Mouse (Mus musculus): ENCODE data around the gene Dnph1. TPM values are rescaled to one million over a fixed set of nuclear protein-coding genes. Genes with fewer than 3 reads are reported as not detected.

Gene Dnph1
- polyA plus RNA-seq (2015; fragmentation: Nextera tagmentation; extraction: Ambion mirVana): 24.7 and 32.5 TPM in 2 replicates

- peaks cover 24% of the 10 kb centered on the region for H3K36me3 ChIP-seq
- no peak within 1 kb of the TSS for H3K27ac ChIP-seq (replicated peaks)
- peak within 1 kb of the TSS; percentile 86 for H3K4me2 ChIP-seq
- ATAC-seq (ENCODE audit: extremely low read depth, insufficient number of reproducible peaks, low FRiP score, low TSS enrichment): peak; percentile 67; the same call in 1 of the 2 replicates
- H3K9me3 ChIP-seq: no peaks in the 10 kb centered on the region
- H3K9ac ChIP-seq: peak within 1 kb of the TSS; percentile 85
- H3K4me1 ChIP-seq: peaks cover 8% of the 10 kb centered on the region
- under 1% methylated on average over 44 of the region's 44 CpGs for WGBS
- peak within 1 kb of the TSS; percentile 57 for H3K4me3 ChIP-seq
- peaks cover 45% of the 10 kb centered on the region for H3K27me3 ChIP-seq (replicated peaks)
Measured at GRCm38 (mm10) chr17:46496623-46497434, at the start of gene Dnph1. TSS of gene Dnph1 (plus strand) at chr17:46496711.

GRCm38 (mm10) chr17:46452683-46453082 lies 43.8 kb upstream of the Dnph1 start:
- Histone ChIP-seq H3K4me2 (no peak overlapping the region), H3K27me3 (replicated peaks) (peaks cover 91% of the 10 kb centered on the region), H3K36me3 (no peaks in the 10 kb centered on the region)

GRCm38 (mm10) chr17:46453302-46453948 lies 43.1 kb upstream of the Dnph1 start:
- no peak overlapping the region for H3K27ac ChIP-seq (replicated peaks)
- peak overlapping the region; percentile 86 for H3K4me2 ChIP-seq
- peaks cover 35% of the 10 kb centered on the region for H3K4me1 ChIP-seq

More at GRCm38 (mm10) chr17:46452683-46453082, 43.8 kb upstream of the Dnph1 start:
- Histone ChIP-seq H3K4me3 (no peak overlapping the region), H3K9me3 (no peaks in the 10 kb centered on the region), H3K4me1 (peaks cover 28% of the 10 kb centered on the region), H3K27ac (replicated peaks) (no peak overlapping the region), H3K9ac (no peak overlapping the region)
- 34% methylated on average over 5 of the region's 5 CpGs for WGBS
- ATAC-seq (ENCODE audit: extremely low read depth, insufficient number of reproducible peaks, low FRiP score, low TSS enrichment): no peak

DNA sequence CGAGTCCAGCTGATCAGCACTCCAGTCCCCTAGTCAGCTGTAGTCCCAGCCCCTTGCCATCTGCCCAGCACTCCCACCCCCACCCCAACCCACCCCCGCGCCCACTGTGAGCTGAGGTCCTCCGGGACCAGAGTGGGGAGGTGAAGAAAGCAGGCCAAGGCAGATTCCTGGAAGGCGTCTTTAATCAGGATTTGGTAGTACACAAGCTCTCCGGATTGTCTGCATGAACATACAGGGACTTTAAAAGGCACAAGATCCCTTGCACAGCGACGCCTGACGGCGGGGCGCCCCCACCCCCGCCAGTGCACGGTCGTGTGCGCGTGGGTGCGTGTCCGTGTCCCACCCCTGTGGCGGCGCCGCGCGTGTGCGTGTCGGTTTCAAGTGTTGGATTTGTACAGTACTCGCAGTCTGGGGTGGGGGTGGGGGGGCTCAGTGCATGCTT lies 42.5 kb upstream of the Dnph1 start:
- Histone ChIP-seq H3K4me1 (peaks cover 41% of the 10 kb centered on the region), H3K27me3 (replicated peaks) (peaks cover 91% of the 10 kb centered on the region), H3K4me3 (peak overlapping the region; percentile 55), H3K4me2 (peak overlapping the region; percentile 86), H3K27ac (replicated peaks) (no peak overlapping the region), H3K9ac (peak overlapping the region; percentile 76), H3K9me3 (no peaks in the 10 kb centered on the region), H3K36me3 (no peaks in the 10 kb centered on the region)
- ATAC-seq (ENCODE audit: extremely low read depth, insufficient number of reproducible peaks, low FRiP score, low TSS enrichment): no peak
- WGBS: 2% methylated on average over 26 of the region's 26 CpGs

More at GRCm38 (mm10) chr17:46453302-46453948, 43.1 kb upstream of the Dnph1 start:
- Histone ChIP-seq H3K4me3 (no peak overlapping the region), H3K9ac (0 out of 2 replicates have a peak overlapping the region, but pooled peaks have one; percentile 76), H3K36me3 (no peaks in the 10 kb centered on the region), H3K9me3 (no peaks in the 10 kb centered on the region), H3K27me3 (replicated peaks) (peaks cover 91% of the 10 kb centered on the region)
- no peak for ATAC-seq (ENCODE audit: extremely low read depth, insufficient number of reproducible peaks, low FRiP score, low TSS enrichment)
- WGBS: 14% methylated on average over 13 of the region's 13 CpGs

DNA sequence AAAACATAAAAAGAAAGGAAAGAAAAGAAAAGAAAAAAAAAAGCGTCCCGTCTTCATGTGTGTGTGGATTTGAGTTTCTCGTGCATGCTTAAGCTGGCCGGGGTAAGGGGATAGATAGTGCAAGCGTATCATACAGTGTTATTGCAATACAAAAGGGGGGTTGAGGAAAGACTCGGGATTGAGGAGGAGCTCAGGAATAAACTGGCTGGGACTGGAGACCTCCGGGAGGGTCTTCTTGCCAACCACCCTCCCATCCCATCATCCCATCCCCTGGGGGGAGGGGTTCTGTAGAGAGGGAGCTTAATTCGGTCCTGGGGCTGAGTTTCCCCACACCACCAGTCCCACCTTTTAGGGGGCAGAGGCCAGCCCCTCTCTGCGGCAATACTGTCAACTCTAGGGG lies 42.0 kb upstream of the Dnph1 start:
- Histone ChIP-seq H3K4me3 (peak overlapping the region; percentile 55), H3K27me3 (replicated peaks) (peaks cover 92% of the 10 kb centered on the region), H3K4me2 (peak overlapping the region; percentile 86), H3K36me3 (no peaks in the 10 kb centered on the region), H3K27ac (replicated peaks) (no peak overlapping the region), H3K9ac (peak overlapping the region; percentile 76), H3K9me3 (no peaks in the 10 kb centered on the region), H3K4me1 (peaks cover 43% of the 10 kb centered on the region)
- 2% methylated on average over 9 of the region's 9 CpGs for WGBS
- no peak for ATAC-seq (ENCODE audit: extremely low read depth, insufficient number of reproducible peaks, low FRiP score, low TSS enrichment)

GRCm38 (mm10) chr17:46455110-46455691 lies 41.3 kb upstream of the Dnph1 start:
- peaks cover 92% of the 10 kb centered on the region for H3K27me3 ChIP-seq (replicated peaks)
- H3K4me1 ChIP-seq: peaks cover 44% of the 10 kb centered on the region
- H3K27ac ChIP-seq (replicated peaks): no peak overlapping the region
- H3K4me3 ChIP-seq: peak overlapping the region; percentile 55
- no peaks in the 10 kb centered on the region for H3K9me3 ChIP-seq
- H3K36me3 ChIP-seq: no peaks in the 10 kb centered on the region
- H3K4me2 ChIP-seq: peak overlapping the region; percentile 86
- H3K9ac ChIP-seq: peak overlapping the region; percentile 76
- WGBS: 1% methylated on average over 33 of the region's 33 CpGs
- no peak for ATAC-seq (ENCODE audit: extremely low read depth, insufficient number of reproducible peaks, low FRiP score, low TSS enrichment)

- peaks cover 93% of the 10 kb centered on the region for H3K27me3 ChIP-seq (replicated peaks)
- H3K9me3 ChIP-seq: no peaks in the 10 kb centered on the region
- H3K4me3 ChIP-seq: no peak overlapping the region
- H3K36me3 ChIP-seq: no peaks in the 10 kb centered on the region
- no peak overlapping the region for H3K9ac ChIP-seq
- H3K27ac ChIP-seq (replicated peaks): peak overlapping the region; percentile 74
- no peak for ATAC-seq (ENCODE audit: extremely low read depth, insufficient number of reproducible peaks, low FRiP score, low TSS enrichment)
- H3K4me1 ChIP-seq: peaks cover 63% of the 10 kb centered on the region
- H3K4me2 ChIP-seq: peak overlapping the region; percentile 37; the same call in 1 of the 2 replicates
- WGBS: 12% methylated on average over 10 of the region's 10 CpGs
Measured at GRCm38 (mm10) chr17:46457791-46458190, 38.7 kb upstream of the Dnph1 start.

DNA sequence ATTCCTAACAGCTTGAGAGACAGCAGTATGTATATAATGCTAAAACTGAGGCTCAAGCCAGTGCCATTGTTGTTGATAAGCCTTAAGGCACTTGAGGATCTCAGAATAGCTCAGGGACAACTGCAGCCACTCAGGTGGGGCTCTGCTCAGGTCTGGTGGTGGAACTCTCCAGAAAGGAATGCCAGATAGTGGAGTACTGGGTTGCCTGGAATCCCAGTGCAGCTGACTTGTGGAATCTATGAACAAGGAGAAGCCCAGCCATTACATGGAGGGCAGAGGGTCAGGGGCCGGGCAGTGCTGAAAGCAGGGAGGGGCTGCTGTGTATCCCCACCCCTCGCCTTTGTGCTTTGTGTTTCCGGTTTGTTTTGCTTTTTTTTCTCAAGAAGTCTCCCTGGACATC lies 38.1 kb upstream of the Dnph1 start:
- Histone ChIP-seq H3K4me3 (no peak overlapping the region), H3K4me1 (peaks cover 60% of the 10 kb centered on the region), H3K36me3 (no peaks in the 10 kb centered on the region), H3K9me3 (no peaks in the 10 kb centered on the region), H3K27ac (replicated peaks) (peak overlapping the region; percentile 74), H3K27me3 (replicated peaks) (peaks cover 92% of the 10 kb centered on the region), H3K4me2 (peak overlapping the region; percentile 37), H3K9ac (no peak overlapping the region)
- peak; percentile 22; the same call in 1 of the 2 replicates for ATAC-seq (ENCODE audit: extremely low read depth, insufficient number of reproducible peaks, low FRiP score, low TSS enrichment)
- 17% methylated on average over 3 of the region's 3 CpGs for WGBS

DNA sequence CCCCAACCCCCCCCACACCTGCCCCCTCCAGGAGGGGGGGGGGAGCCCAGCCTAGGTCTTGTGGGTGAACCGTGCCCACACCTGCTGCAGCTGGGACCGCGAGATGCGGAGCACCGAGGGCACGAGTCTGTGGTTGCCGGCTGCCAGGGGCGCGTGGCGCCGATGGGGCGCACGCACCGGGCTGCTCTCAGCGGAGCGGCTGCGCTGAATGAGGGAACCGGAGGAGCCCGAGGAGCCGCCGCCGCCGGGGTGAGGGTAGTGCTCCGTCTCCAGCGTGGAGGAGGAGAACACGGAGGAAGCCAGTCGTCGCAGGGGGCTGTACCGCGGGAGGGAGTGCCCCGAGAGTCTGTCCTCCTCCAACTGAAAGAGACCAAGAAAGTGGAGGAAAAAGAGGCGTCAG lies 35.8 kb upstream of the Dnph1 start:
- WGBS: under 1% methylated on average over 32 of the region's 32 CpGs
- Histone ChIP-seq H3K27ac (replicated peaks) (no peak overlapping the region), H3K9me3 (no peaks in the 10 kb centered on the region), H3K4me1 (peaks cover 38% of the 10 kb centered on the region), H3K9ac (peak overlapping the region; percentile 81), H3K4me3 (peak overlapping the region; percentile 55), H3K4me2 (peak overlapping the region; percentile 80), H3K36me3 (no peaks in the 10 kb centered on the region), H3K27me3 (replicated peaks) (peaks cover 89% of the 10 kb centered on the region)
- ATAC-seq (ENCODE audit: extremely low read depth, insufficient number of reproducible peaks, low FRiP score, low TSS enrichment): no peak

GRCm38 (mm10) chr17:46461347-46461746 lies 35.2 kb upstream of the Dnph1 start:
- Histone ChIP-seq H3K9ac (peak overlapping the region; percentile 81), H3K27ac (replicated peaks) (no peak overlapping the region), H3K9me3 (no peaks in the 10 kb centered on the region), H3K4me3 (peak overlapping the region; percentile 55), H3K4me1 (peaks cover 37% of the 10 kb centered on the region), H3K4me2 (peak overlapping the region; percentile 80), H3K27me3 (replicated peaks) (peaks cover 87% of the 10 kb centered on the region), H3K36me3 (no peaks in the 10 kb centered on the region)
- 11% methylated on average over 8 of the region's 8 CpGs for WGBS
- no peak for ATAC-seq (ENCODE audit: extremely low read depth, insufficient number of reproducible peaks, low FRiP score, low TSS enrichment)

- peaks cover 88% of the 10 kb centered on the region for H3K27me3 ChIP-seq (replicated peaks)
- H3K9me3 ChIP-seq: no peaks in the 10 kb centered on the region
- H3K27ac ChIP-seq (replicated peaks): no peak overlapping the region
- no peak overlapping the region for H3K4me2 ChIP-seq
- H3K9ac ChIP-seq: no peak overlapping the region
- peaks cover 37% of the 10 kb centered on the region for H3K4me1 ChIP-seq
- ATAC-seq (ENCODE audit: extremely low read depth, insufficient number of reproducible peaks, low FRiP score, low TSS enrichment): no peak
- no peaks in the 10 kb centered on the region for H3K36me3 ChIP-seq
- WGBS: 37% methylated on average over 5 of the region's 5 CpGs
- H3K4me3 ChIP-seq: no peak overlapping the region
Measured at GRCm38 (mm10) chr17:46462226-46462625, 34.3 kb upstream of the Dnph1 start.

Measured in heart, embryonic 13.5 days (tissue).